Mouse (Mus musculus) kidney, adult 8-10 months (tissue): ENCODE measurements around the gene Vps13c.

Source experiments
- DNase-seq, 2 experiments: peaks; one replicate each; pipeline ENCODE4 v3.0.0; 2022

Gene Vps13c

GRCm38 (mm10) chr9:67883349-67883984 lies 43.3 kb downstream of the Vps13c start:
- no peak for DNase-seq

- DNase-seq: no peak
Observed at GRCm38 (mm10) chr9:67884095-67884494, 43.9 kb downstream of the Vps13c start.

GRCm38 (mm10) chr9:67886981-67887720 lies 47.0 kb downstream of the Vps13c start:
- DNase-seq: no peak

- DNase-seq: no peak
Observed at GRCm38 (mm10) chr9:67893474-67893873, 53.3 kb downstream of the Vps13c start.

- DNase-seq: no peak
Observed at GRCm38 (mm10) chr9:67896646-67897295, 56.6 kb downstream of the Vps13c start.

GRCm38 (mm10) chr9:67900398-67900797 lies 60.2 kb downstream of the Vps13c start:
- no peak for DNase-seq

GRCm38 (mm10) chr9:67904355-67904754 lies 64.2 kb downstream of the Vps13c start:
- DNase-seq: no peak

GRCm38 (mm10) chr9:67905541-67905940 lies 65.3 kb downstream of the Vps13c start:
- no peak for DNase-seq

- DNase-seq: no peak
Observed at GRCm38 (mm10) chr9:67914681-67915080, 74.5 kb downstream of the Vps13c start.

- no peak for DNase-seq
Observed at GRCm38 (mm10) chr9:67922350-67922749, 82.2 kb downstream of the Vps13c start.

GRCm38 (mm10) chr9:67930629-67931028 lies 90.4 kb downstream of the Vps13c start:
- no peak for DNase-seq

GRCm38 (mm10) chr9:67937286-67937685 lies 97.1 kb downstream of the Vps13c start:
- no peak for DNase-seq

GRCm38 (mm10) chr9:67955466-67956010 lies 115.3 kb downstream of the Vps13c start:
- no peak for DNase-seq

- DNase-seq: peak; percentile 16 to 19
Observed at GRCm38 (mm10) chr9:67961953-67962352, 121.8 kb downstream of the Vps13c start.

- DNase-seq: no peak
Observed at GRCm38 (mm10) chr9:67965889-67966288, 125.7 kb downstream of the Vps13c start.

- no peak for DNase-seq
Observed at GRCm38 (mm10) chr9:67967011-67967410, 126.8 kb downstream of the Vps13c start.

GRCm38 (mm10) chr9:67973451-67973850 lies 133.3 kb downstream of the Vps13c start:
- no peak for DNase-seq

- no peak for DNase-seq
Observed at GRCm38 (mm10) chr9:67975491-67975890, 135.3 kb downstream of the Vps13c start.

- no peak for DNase-seq
Observed at GRCm38 (mm10) chr9:68006566-68006965, 166.4 kb downstream of the Vps13c start.

GRCm38 (mm10) chr9:68014991-68015396 lies 174.8 kb downstream of the Vps13c start:
- peak; percentile 45 to 75 for DNase-seq

- DNase-seq: peak; percentile 27 to 51
Observed at GRCm38 (mm10) chr9:68016255-68016954, 176.2 kb downstream of the Vps13c start.

GRCm38 (mm10) chr9:68020776-68021365 lies 180.7 kb downstream of the Vps13c start:
- peak; percentile 19 to 32 for DNase-seq
